Mouse (Mus musculus): ENCODE measurements at regions not wholly inside any gene's neighbourhood (a gene's known extent, or its start where the extent isn't known, plus 50 kb on each side); places are given as distances from the start of the nearest gene placed in this dataset.

DNA sequence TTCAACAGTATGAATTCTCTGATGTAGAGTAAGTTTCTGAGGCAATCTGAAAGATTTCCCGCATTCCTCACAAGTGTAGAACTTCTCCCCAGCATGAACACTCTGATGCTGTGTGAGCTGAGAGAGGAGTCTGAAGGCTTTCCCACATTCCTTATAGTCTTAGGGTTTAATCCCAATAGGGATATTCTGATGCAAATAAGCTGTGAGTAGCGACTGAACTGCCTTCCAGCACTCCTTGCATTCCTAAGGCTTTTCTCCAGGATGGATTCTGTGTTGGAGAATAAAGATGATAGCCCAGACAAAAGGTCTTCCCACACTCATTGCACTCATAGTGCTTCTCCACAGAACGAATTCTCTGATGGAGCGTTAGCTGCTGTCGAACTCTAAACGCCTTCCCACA, 152.6 kb upstream of the Api5 start:
- TF ChIP-seq CTCF (conservative IDR thresholded peaks at IDR 0.05) = no peak
- no peak for DNase-seq (ENCODE audit: low spot score in 2 of 2)
- Histone ChIP-seq H3K4me3 (no peak overlapping the region), H3K27ac (no peak overlapping the region)

DNA sequence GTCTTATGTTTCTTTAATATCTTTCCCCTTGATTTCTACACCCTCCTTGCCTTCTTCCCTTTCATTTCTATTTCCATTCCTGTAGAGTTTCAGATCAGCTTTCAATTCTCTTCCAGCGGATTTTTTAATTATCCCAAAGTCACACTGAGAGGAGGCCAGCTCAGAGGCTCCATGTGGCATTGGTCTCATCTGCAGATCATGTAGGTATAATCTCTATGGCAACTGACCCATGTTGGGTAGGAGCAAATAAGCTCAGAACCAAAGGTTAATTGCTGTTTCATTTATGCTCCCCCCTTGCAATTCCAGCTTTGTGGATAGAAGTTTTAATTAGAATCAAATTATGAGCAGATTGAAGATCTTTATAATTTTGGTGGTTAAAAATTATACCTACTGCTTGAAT, 149.3 kb upstream of the Api5 start:
- H3K4me3 ChIP-seq = no peak overlapping the region
- H3K27ac ChIP-seq = no peak overlapping the region
- no peak for DNase-seq (ENCODE audit: low spot score in 2 of 2)
- TF ChIP-seq CTCF (conservative IDR thresholded peaks at IDR 0.05) = no peak

DNA sequence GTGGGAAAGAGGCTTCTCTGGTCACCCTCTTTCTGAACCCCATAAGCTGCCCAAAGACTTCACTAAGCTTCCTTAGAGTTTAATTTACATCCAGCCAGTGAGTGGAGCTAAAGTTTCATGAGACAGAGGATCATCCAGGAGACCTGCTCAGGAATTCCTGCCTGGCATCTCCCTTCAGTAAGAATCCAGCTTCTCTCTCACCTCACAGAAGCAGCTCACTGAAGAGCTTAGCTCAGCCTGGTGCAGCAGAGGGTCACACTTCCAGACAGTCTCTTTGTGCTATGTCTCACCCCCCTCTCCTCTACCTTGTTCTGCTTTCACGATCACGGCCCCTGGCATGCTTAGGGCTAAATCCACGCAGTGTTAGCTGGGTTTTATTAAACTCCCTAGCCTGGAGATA, 133.7 kb upstream of the Api5 start:
- Histone ChIP-seq H3K27ac (no peak overlapping the region), H3K4me3 (no peak overlapping the region)
- peak in 1 of 2 experiments; percentile 21 for DNase-seq (ENCODE audit: low spot score in 2 of 2)
- TF ChIP-seq CTCF (conservative IDR thresholded peaks at IDR 0.05) = peak; percentile 46

DNA sequence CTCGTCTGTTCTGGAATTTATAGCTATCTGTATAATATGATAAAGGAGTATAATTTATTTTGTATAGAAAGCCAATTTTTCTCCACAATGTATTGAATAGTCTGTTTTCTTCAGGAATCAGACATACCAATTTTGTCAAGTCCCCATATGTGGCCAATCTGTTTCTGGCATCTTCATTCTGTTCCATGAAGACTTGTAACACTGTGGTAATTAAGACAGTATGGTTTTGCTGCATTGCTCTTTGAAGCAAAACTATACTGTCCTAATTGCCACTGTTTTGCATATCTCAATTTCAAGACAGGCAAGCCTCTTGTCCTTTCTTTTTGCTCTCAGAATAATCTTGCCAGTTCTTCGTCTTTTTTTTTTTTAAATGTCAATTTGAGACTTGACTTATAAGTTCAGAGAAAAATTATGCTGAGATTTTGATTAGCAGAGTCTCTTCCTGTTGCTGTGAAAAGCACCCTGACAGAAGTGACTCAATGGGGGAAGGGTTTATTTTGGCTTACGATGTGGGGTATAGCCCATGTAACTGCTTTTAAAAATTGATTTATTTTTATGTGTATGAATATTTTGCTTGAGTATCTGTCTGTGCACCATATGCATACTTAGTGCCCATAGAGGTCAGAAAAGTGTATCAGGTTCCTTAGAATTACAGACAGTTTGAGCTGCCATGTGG, 103.4 kb upstream of the Api5 start:
- TF ChIP-seq CTCF (conservative IDR thresholded peaks at IDR 0.05) = no peak
- no peak overlapping the region for H3K4me3 ChIP-seq
- peak; percentile 31 to 45 for DNase-seq (ENCODE audit: low spot score in 2 of 2)
- H3K27ac ChIP-seq = no peak overlapping the region

DNA sequence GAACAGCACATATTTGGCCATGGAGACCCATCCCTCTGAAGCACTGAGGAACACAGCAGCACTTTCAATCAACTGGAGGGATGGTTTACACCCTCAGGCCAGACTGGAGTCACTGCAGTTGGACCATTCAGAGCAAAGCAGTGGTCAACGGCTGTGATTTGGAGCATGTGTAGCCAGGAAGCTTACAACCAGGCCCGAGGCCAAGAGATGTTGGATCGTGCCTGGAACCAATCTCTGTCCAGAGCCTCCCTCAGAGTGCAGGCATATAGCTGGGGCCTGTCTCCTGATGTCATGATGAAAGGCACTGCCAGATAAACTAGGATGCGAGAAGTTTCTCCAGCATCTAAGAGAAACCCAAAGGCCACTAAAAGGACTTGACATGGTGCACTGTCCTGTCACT, 98.7 kb upstream of the Api5 start:
- H3K4me3 ChIP-seq = no peak overlapping the region
- DNase-seq (ENCODE audit: low spot score in 2 of 2) = no peak
- H3K27ac ChIP-seq = no peak overlapping the region
- TF ChIP-seq CTCF (conservative IDR thresholded peaks at IDR 0.05) = no peak

DNA sequence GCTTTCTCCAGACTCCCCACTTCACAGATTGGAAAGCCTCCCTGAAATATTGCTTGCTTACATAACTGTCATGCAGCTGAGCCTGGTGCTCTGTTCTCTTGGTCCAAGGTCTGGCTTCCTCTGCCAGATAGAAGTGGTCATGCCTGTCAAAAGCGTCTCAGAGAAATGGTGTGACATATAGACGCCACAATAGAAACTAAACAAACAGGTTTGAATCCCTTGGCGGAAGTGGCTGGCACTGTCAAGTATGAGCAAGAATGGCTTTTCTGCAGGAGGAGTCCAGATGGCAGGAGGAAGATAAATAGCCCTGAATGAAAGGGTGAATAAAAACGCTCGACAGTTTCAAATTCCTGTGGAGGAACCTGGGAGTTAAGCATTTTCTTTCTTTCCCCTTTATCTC, 93.2 kb upstream of the Api5 start:
- H3K4me3 ChIP-seq = no peak overlapping the region
- peak overlapping the region; percentile 39; the same call in 1 of the 2 replicates for H3K27ac ChIP-seq
- DNase-seq (ENCODE audit: low spot score in 2 of 2) = no peak
- no peak for TF ChIP-seq CTCF (conservative IDR thresholded peaks at IDR 0.05)

DNA sequence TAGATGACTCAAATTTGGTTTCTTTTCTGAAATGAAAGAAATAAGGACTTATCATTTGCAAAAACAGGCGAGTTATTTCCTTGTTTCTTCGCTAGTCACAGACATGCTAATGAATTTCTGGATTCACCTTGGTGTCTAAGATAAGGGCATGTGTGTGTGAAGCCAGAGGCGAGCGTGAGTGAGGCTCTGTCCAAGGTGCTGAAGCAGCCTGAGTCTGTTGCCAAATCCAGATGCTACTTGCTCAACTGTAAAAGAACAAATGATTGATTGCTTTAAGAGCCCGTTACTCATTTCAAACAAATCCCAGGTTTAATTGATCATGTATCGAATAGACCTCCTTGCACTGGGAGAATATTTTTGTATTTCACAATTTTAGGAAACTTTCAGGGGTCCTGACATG, 86.6 kb upstream of the Api5 start:
- Histone ChIP-seq H3K27ac (no peak overlapping the region), H3K4me3 (no peak overlapping the region)
- no peak for TF ChIP-seq CTCF (conservative IDR thresholded peaks at IDR 0.05)
- DNase-seq (ENCODE audit: low spot score in 2 of 2) = no peak

DNA sequence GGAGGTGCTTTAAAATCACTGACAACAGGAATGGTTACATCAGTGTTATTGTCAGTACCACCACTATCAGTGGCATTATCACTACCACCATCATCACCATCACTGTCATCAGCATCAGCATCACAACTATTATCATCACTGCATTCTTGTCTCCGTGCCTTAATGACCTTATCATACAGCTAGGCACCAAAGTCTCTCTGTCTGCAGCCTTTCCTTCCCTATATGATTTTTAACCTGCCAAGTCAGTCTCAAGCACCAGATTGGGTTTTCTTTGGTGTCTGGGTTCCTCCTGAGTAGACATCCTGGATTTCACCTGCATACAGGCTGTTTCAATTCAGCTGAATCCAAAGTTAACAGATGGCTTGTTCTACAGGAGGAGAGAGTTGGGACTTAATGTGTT, 78.9 kb upstream of the Api5 start:
- no peak for DNase-seq (ENCODE audit: low spot score in 2 of 2)
- Histone ChIP-seq H3K4me3 (no peak overlapping the region), H3K27ac (no peak overlapping the region)
- TF ChIP-seq CTCF (conservative IDR thresholded peaks at IDR 0.05) = no peak

DNA sequence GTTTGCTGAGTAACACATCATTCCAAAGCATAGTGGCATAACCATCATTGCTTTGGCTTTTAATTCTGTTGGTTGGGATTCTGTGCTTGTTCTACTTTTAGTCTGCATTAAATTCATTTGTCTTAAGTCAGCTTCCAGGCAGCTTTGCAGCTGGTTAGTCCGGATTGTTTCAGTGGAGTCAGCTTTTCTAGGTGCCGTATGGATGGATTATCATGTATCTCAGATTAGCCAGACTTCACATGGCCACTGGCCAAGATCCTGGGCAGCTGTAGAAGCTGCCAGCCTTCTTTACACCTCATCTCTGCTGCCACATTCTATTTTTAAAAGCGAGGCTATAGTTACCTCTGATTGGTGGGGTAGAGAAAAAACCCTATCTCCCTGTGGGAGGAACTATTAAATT, 74.1 kb upstream of the Api5 start:
- no peak for TF ChIP-seq CTCF (conservative IDR thresholded peaks at IDR 0.05)
- DNase-seq (ENCODE audit: low spot score in 2 of 2) = peak in 1 of 2 experiments; percentile 16
- H3K27ac ChIP-seq = no peak overlapping the region
- H3K4me3 ChIP-seq = no peak overlapping the region

DNA sequence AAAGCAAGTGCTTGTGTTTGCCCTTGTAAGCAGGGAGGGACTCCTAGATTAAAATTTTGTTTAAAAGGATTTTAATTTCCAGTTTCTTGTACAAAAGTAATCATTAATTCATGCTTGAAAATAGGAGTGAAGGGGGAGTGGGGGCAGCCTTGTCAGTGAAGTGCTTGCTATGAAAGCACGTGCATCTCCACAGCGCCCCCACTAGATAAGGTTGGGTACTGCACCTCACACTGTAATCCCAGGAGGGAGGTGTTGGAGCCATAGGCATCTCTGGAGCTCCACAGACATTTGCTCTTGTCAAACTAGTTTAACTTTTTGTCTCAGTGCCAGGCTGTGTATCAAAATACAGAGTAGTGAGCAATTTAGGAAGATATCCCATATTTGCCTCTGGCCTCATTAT, 62.7 kb upstream of the Api5 start:
- DNase-seq (ENCODE audit: low spot score in 2 of 2) = no peak
- Histone ChIP-seq H3K4me3 (no peak overlapping the region), H3K27ac (no peak overlapping the region)
- TF ChIP-seq CTCF (conservative IDR thresholded peaks at IDR 0.05) = peak; percentile 67

DNA sequence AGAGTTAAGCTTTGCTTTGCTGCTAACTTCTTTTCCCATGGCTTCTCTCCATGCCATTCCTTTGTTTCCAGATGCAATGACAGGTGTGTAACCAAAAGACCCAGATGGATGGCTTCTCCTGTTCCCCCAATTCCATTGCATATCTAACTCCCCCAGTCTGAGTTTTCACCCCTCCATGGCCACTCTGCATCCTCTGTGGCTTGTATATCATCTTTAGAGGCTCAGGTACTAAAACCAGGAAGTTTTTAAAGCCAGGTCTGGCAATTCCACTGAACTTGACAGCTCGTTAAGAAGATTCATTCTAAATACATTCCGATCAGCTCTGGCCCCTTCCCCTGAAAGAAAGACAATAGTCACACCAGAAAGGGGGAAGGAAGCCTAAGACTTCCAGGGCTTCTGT, 60.6 kb upstream of the Api5 start:
- Histone ChIP-seq H3K27ac (no peak overlapping the region), H3K4me3 (no peak overlapping the region)
- TF ChIP-seq CTCF (conservative IDR thresholded peaks at IDR 0.05) = no peak
- no peak for DNase-seq (ENCODE audit: low spot score in 2 of 2)

Small RNA genes lying in the stretch of these regions (microRNA-seq; reads per million reads assigned to microRNA genes)
- 0 reads per million in 2 experiments for gene Gm44461
